Mouse (Mus musculus): ENCODE measurements around the gene Olfr1424. TPM values are rescaled to one million over a fixed set of nuclear protein-coding genes. Genes with fewer than 3 reads are reported as not detected.

The Olfr1424 gene
- not detected in 2 replicates for polyA plus RNA-seq (2012; rRNA removed)

DNA sequence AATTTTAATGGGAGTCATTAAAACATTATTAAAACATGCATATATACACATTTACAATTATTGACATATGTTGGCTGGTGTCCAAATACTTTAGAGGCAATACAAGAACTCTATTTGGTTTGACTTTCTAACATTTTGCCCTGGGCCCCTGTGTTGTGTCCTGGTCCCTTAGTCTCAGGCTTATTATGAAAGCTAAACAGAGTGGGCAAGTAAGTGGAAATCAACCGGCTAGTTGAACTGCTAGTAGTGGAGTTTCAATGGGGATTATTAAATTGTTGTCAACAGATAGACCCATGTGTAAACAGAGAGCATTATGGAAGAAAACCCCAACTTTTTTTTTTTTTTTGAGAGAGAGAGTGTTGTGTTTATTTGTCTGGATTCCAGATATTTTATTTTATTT lies at the start of gene Olfr1424:
Olfr1424 (minus strand) TSS at position 101 of the 400 bp plus-strand sequence.

DNA sequence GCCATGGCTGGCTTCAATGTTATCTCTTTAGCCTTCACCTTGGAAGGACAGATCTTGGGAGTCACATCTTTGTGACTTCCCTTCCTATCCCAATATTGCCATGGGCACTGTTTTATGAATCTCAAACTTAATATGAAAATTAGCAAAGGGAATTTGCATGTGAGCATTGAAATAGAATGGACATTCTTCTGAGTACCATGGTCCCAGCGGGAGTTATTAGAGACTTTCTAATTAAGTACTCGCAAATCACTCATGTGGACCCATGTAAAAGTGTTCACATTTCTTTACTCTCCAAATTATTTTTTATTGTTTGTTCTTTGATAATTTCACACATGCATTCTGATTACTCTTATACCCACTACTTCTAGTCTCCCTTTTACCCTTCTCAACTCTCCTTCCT lies 40.8 kb upstream of the Olfr1424 start, which contains the start of gene Olfr1427:
Olfr1427 (minus strand) TSS at position 101 of the 400 bp plus-strand sequence.

DNA sequence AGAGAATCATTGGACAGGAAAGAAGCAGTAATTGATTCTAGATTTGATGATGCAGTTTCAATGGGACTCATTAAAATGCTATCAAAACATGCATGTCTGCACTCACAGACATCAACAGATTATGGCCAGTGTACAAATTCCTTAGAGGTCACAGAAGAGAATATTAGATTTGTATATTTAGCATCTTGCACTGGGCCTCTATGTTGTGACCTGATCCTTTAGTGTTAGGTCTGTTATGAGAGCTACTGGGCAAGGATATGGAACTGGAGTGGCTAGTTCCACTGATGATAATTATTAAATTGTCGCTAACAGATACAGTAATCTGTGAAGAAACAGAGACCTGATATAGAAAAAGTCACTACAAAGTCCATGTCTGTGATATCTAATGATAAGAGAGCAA lies 29.4 kb upstream of the Olfr1424 start, which contains the start of gene Olfr1426:
Olfr1426 (minus strand) TSS at position 101 of the 400 bp plus-strand sequence.

DNA sequence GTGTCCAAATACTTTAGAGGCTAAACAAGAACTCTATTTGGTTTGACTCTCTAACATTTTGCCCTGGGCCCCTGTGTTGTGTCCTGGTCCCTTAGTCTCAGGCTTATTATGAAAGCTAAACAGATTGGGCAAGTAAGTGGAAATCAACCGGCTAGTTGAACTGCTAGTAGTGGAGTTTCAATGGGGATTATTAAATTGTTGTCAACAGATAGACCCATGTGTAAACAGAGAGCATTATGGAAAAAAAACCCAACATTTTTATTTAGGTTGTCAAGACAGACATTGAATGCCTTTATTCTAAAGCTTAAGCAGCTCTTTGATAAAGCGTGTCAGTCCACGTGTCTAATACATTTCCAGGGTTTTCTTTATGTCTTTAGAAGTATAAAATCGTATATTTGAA lies 15.1 kb upstream of the Olfr1424 start, which contains the start of gene Olfr1425:
Olfr1425 (minus strand) TSS at position 101 of the 400 bp plus-strand sequence.

DNA sequence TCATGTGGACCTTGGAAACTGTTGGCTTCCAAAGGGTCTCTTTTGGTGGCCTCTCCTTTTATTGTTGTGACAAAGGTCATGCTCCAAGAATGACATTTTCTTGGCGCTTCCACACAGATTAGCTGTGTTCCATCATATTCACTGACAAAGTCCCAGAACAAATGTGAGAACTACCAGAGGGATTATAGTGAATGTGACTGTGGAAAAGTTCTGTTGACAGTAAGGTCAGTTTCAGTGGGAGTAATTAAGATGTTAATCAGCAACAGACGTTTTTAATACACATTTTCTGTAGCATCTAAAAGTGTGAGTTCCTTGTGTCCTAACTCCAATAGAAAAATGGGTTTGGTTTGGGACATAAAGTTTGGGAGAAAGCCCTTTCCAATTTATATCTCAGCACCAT lies 21.3 kb downstream of the Olfr1424 start, which contains the start of gene Olfr1423:
Olfr1423 (minus strand) TSS at position 101 of the 400 bp plus-strand sequence.

Other genes starting within 250 kb of the Olfr1424 start
- 11.3 and 13.5 TPM in 2 replicates for gene Stx3, start 243.3 kb downstream of the Olfr1424 start, polyA plus RNA-seq (2012; rRNA removed)
- not detected in 2 replicates for gene Olfr1417, start 223.5 kb downstream of the Olfr1424 start, polyA plus RNA-seq (2012; rRNA removed)
- gene Olfr1418, start 201.6 kb downstream of the Olfr1424 start, polyA plus RNA-seq (2012; rRNA removed), result not detected in 2 replicates
- not detected in 2 replicates for gene Olfr1419, start 187.6 kb downstream of the Olfr1424 start, polyA plus RNA-seq (2012; rRNA removed)
- not detected in 2 replicates for gene Olfr1420, start 176.1 kb downstream of the Olfr1424 start, polyA plus RNA-seq (2012; rRNA removed)
- 27.2 and 36.1 TPM in 2 replicates for gene Patl1, start 150.3 kb downstream of the Olfr1424 start, polyA plus RNA-seq (2012; rRNA removed)
- gene Osbp, start 96.7 kb downstream of the Olfr1424 start, polyA plus RNA-seq (2012; rRNA removed), result 32.7 and 32.9 TPM in 2 replicates
- 0.01 TPM in 1 of 2 replicates, not detected in the other for gene Olfr1423, start 21.4 kb downstream of the Olfr1424 start, polyA plus RNA-seq (2012; rRNA removed)
- gene Olfr1425, start 15.0 kb upstream of the Olfr1424 start, polyA plus RNA-seq (2012; rRNA removed), result not detected in 2 replicates
- gene Olfr1426, start 29.3 kb upstream of the Olfr1424 start, polyA plus RNA-seq (2012; rRNA removed), result not detected in 2 replicates
- not detected in 2 replicates for gene Olfr1427, start 40.7 kb upstream of the Olfr1424 start, polyA plus RNA-seq (2012; rRNA removed)
- not detected in 2 replicates for gene Olfr1428, start 53.2 kb upstream of the Olfr1424 start, polyA plus RNA-seq (2012; rRNA removed)
- not detected in 2 replicates for gene Olfr76, start 60.5 kb upstream of the Olfr1424 start, polyA plus RNA-seq (2012; rRNA removed)
- not detected in 2 replicates for gene Olfr1555-ps1, start 107.4 kb upstream of the Olfr1424 start, polyA plus RNA-seq (2012; rRNA removed)
- gene Olfr1431, start 138.0 kb upstream of the Olfr1424 start, polyA plus RNA-seq (2012; rRNA removed), result not detected in 2 replicates
- not detected in 2 replicates for gene Olfr1432, start 169.9 kb upstream of the Olfr1424 start, polyA plus RNA-seq (2012; rRNA removed)
- gene Olfr262, start 179.0 kb upstream of the Olfr1424 start, polyA plus RNA-seq (2012; rRNA removed), result not detected in 2 replicates
- not detected in 2 replicates for gene Olfr235, start 198.3 kb upstream of the Olfr1424 start, polyA plus RNA-seq (2012; rRNA removed)
- gene Olfr1434, start 217.2 kb upstream of the Olfr1424 start, polyA plus RNA-seq (2012; rRNA removed), result not detected in 2 replicates
- not detected in 2 replicates for gene Olfr1436, start 236.4 kb upstream of the Olfr1424 start, polyA plus RNA-seq (2012; rRNA removed)

All from central nervous system, embryonic 11.5 days (tissue).